Mouse (Mus musculus) MEL (cell line): ENCODE data around the gene Vcp. TPM values are rescaled to one million over a fixed set of nuclear protein-coding genes. Genes with fewer than 3 reads are reported as not detected.

Source experiments
- DNase-seq: peaks from one replicate; pipeline ENCODE4 v3.0.0; 2011; ENCODE audit warnings: low read depth, low spot score
- H3K27ac ChIP-seq: 2 replicates; pipeline ENCODE4 v1.5.1; 2012; ENCODE audit warnings: low read depth, mild to moderate bottlenecking, control low read depth, low read length, moderate library complexity; ENCODE audit not compliant: control insufficient read depth
- H3K27me3 ChIP-seq, 2 experiments: fragments of 150-350 bp in 1 of 2; sonication (generic) in 1 of 2; 2 replicates each; pipeline ENCODE4 v1.6.1; 2012; ENCODE audit warnings: low read length in 2 of 2, mild to moderate bottlenecking in 2 of 2, improper control_type of control experiment in 1 of 2, moderate library complexity in 1 of 2; ENCODE audit not compliant: insufficient read depth in 2 of 2, control insufficient read depth in 1 of 2
- H3K36me3 ChIP-seq, 2 experiments: 2 replicates each; pipeline ENCODE4 v1.6.1; 2012 to 2014; ENCODE audit warnings: low read length in 2 of 2, improper control_type of control experiment in 1 of 2, inconsistent platforms in 1 of 2, mild to moderate bottlenecking in 1 of 2; ENCODE audit not compliant: insufficient read depth in 2 of 2, control insufficient read depth in 1 of 2
- H3K4me1 ChIP-seq, 2 experiments: fragments of 150-350 bp in 1 of 2; sonication (generic) in 1 of 2; 2 replicates each; pipeline ENCODE4 v1.6.1; 2012; ENCODE audit warnings: low read length in 2 of 2, improper control_type of control experiment in 1 of 2, mild to moderate bottlenecking in 1 of 2; ENCODE audit not compliant: insufficient read depth in 2 of 2, control insufficient read depth in 1 of 2
- H3K4me3 ChIP-seq, 2 experiments: fragments of 150-350 bp in 1 of 2; sonication (generic) in 1 of 2; 2 replicates each; pipeline ENCODE4 v1.5.1; 2012; ENCODE audit warnings: low read depth in 2 of 2, low read length in 2 of 2, mild to moderate bottlenecking in 2 of 2, moderate library complexity in 2 of 2, control low read depth in 1 of 2, improper control_type of control experiment in 1 of 2; ENCODE audit not compliant: control insufficient read depth in 1 of 2, insufficient read depth in 1 of 2
- H3K79me2 ChIP-seq: 2 replicates; pipeline ENCODE4 v1.6.1; 2012; ENCODE audit warnings: mild to moderate bottlenecking, low read length, moderate library complexity; ENCODE audit not compliant: control insufficient read depth, poor library complexity, insufficient read depth
- H3K9ac ChIP-seq: 2 replicates; pipeline ENCODE4 v1.6.1; 2012; ENCODE audit warnings: low read depth, mild to moderate bottlenecking, control low read depth, low read length, moderate library complexity; ENCODE audit not compliant: control insufficient read depth, poor library complexity, severe bottlenecking
- H3K9me3 ChIP-seq: fragments of 150-350 bp; sonication (generic); replicated peaks from 2 replicates; pipeline ENCODE4 v1.6.1; 2012; ENCODE audit warnings: mild to moderate bottlenecking, low read length, improper control_type of control experiment, moderate library complexity; ENCODE audit not compliant: insufficient read depth
- CHD1 ChIP-seq: IDR thresholded peaks from 2 replicates; pipeline ENCODE4 v1.6.1; 2012; ENCODE audit warnings: low read depth, mild to moderate bottlenecking, inconsistent platforms, low read length, improper control_type of control experiment
- E2F4 ChIP-seq: IDR thresholded peaks from 2 replicates; pipeline ENCODE4 v1.6.1; 2011; ENCODE audit warnings: low read depth, low read length, improper control_type of control experiment, borderline replicate concordance
- EP300 ChIP-seq, 2 experiments: IDR thresholded peaks; 2 replicates each; pipeline ENCODE4 v1.6.1; 2011; ENCODE audit warnings: improper control_type of control experiment in 2 of 2, low read length in 2 of 2, low read depth in 1 of 2, mild to moderate bottlenecking in 1 of 2
- ETS1 ChIP-seq: IDR thresholded peaks from 2 replicates; pipeline ENCODE4 v1.6.1; 2012; ENCODE audit warnings: low read depth, mild to moderate bottlenecking, inconsistent platforms, low read length, improper control_type of control experiment, moderate library complexity
- GABPA ChIP-seq: IDR thresholded peaks from 2 replicates; pipeline ENCODE4 v1.6.1; 2012; ENCODE audit warnings: low read depth, mild to moderate bottlenecking, inconsistent platforms, low read length, improper control_type of control experiment, moderate library complexity
- GATA1 ChIP-seq: IDR thresholded peaks from 2 replicates; pipeline ENCODE4 v1.6.1; 2011; ENCODE audit warnings: low read depth, low read length, improper control_type of control experiment
- HCFC1 ChIP-seq: IDR thresholded peaks from 2 replicates; pipeline ENCODE4 v1.6.1; 2012; ENCODE audit warnings: low read depth, mild to moderate bottlenecking, inconsistent platforms, low read length, improper control_type of control experiment, moderate library complexity
- JUND ChIP-seq: IDR thresholded peaks from 2 replicates; pipeline ENCODE4 v1.6.1; 2011; ENCODE audit warnings: low read depth, mild to moderate bottlenecking, improper control_type of control experiment, low read length
- KAT2A ChIP-seq: conservative IDR thresholded peaks from 2 replicates; pipeline ENCODE4 v1.6.1; 2012; ENCODE audit warnings: low read depth, low read length, improper control_type of control experiment, inconsistent platforms
- MAX ChIP-seq: IDR thresholded peaks from 2 replicates; pipeline ENCODE4 v1.6.1; 2011; ENCODE audit warnings: low read length, improper control_type of control experiment
- MXI1 ChIP-seq: IDR thresholded peaks from 2 replicates; pipeline ENCODE4 v1.6.1; 2011; ENCODE audit warnings: mild to moderate bottlenecking, low read depth, low read length, improper control_type of control experiment
- MYC ChIP-seq: IDR thresholded peaks from 2 replicates; pipeline ENCODE4 v1.6.1; 2011; ENCODE audit warnings: low read depth, mild to moderate bottlenecking, low read length, improper control_type of control experiment, moderate library complexity
- POLR2AphosphoS2 ChIP-seq: IDR thresholded peaks from 2 replicates; pipeline ENCODE4 v1.6.1; 2011; ENCODE audit warnings: low read length, improper control_type of control experiment
- POLR2AphosphoS5 ChIP-seq: IDR thresholded peaks from 2 replicates; pipeline ENCODE4 v1.6.1; 2012; ENCODE audit warnings: low read depth, borderline replicate concordance, mild to moderate bottlenecking, inconsistent platforms, low read length, moderate library complexity, mixed read lengths
- RAD21 ChIP-seq: IDR thresholded peaks from 2 replicates; pipeline ENCODE4 v1.6.1; 2011; ENCODE audit warnings: mild to moderate bottlenecking, low read depth, low read length, improper control_type of control experiment
- RCOR1 ChIP-seq: IDR thresholded peaks from 2 replicates; pipeline ENCODE4 v1.6.1; 2012; ENCODE audit warnings: low read depth, mild to moderate bottlenecking, inconsistent platforms, low read length, improper control_type of control experiment
- SIN3A ChIP-seq: IDR thresholded peaks from 2 replicates; pipeline ENCODE4 v1.6.1; 2012; ENCODE audit warnings: low read length, improper control_type of control experiment, inconsistent platforms
- SMC3 ChIP-seq: IDR thresholded peaks from 2 replicates; pipeline ENCODE4 v1.6.1; 2011; ENCODE audit warnings: low read depth, low read length, improper control_type of control experiment
- TBP ChIP-seq: IDR thresholded peaks from 2 replicates; pipeline ENCODE4 v1.8.0; 2011; ENCODE audit warnings: low read depth, low read length, improper control_type of control experiment
- TCF12 ChIP-seq: IDR thresholded peaks from 2 replicates; pipeline ENCODE4 v1.6.1; 2014; ENCODE audit warnings: low read depth, mild to moderate bottlenecking, inconsistent platforms, low read length, improper control_type of control experiment, moderate library complexity
- UBTF ChIP-seq: IDR thresholded peaks from 2 replicates; pipeline ENCODE4 v1.6.1; 2012; ENCODE audit warnings: low read depth, mild to moderate bottlenecking, inconsistent platforms, low read length, improper control_type of control experiment, moderate library complexity, borderline replicate concordance; ENCODE audit not compliant: insufficient read depth
- USF2 ChIP-seq, 2 experiments: IDR thresholded peaks; 2 replicates each; pipeline ENCODE4 v1.6.1; 2011 to 2012; ENCODE audit warnings: improper control_type of control experiment in 2 of 2, low read length in 2 of 2, borderline replicate concordance in 1 of 2, inconsistent platforms in 1 of 2, low read depth in 1 of 2, mild to moderate bottlenecking in 1 of 2; ENCODE audit not compliant: insufficient read depth in 1 of 2
- ZNF384 ChIP-seq: IDR thresholded peaks from 2 replicates; pipeline ENCODE4 v1.6.1; 2012; ENCODE audit warnings: low read depth, mild to moderate bottlenecking, inconsistent platforms, low read length, improper control_type of control experiment
- polyA plus RNA-seq, 2 experiments: library from polyadenylated mRNA; stranded (reverse) in 1 of 2; unstranded in 1 of 2; fragments of >175 nt in 1 of 2; fragments of >200 nt in 1 of 2; gene quantifications; 2 replicates each; pipeline versions ENCODE4 v1.2.1 to v1.2.4; 2012; ENCODE audit warnings: low replicate concordance in 2 of 2, low read depth in 1 of 2; ENCODE audit not compliant: insufficient read length in 2 of 2, insufficient read depth in 1 of 2, missing spikeins in 1 of 2
- total RNA-seq: library from RNA; depleted of rRNA; stranded (reverse); fragments of 300-350 nt; gene quantifications from 2 replicates; pipeline ENCODE4 v1.2.3, GENCODE M21; 2012

Gene Vcp
- total and polyA plus RNA-seq, 3 experiments, result 264 to 792 (median 420) TPM

- TF ChIP-seq GATA1, result no peak
- TF ChIP-seq CHD1, result no peak
Observed at GRCm38 (mm10) chr4:43040114-43040572, 39.8 kb upstream of the Vcp start (continued).

- Histone ChIP-seq H3K4me3 (peak overlapping the region; percentile 51 to 77), H3K79me2 (no peaks in the 10 kb centered on the region)
- no peak for TF ChIP-seq GABPA
- TF ChIP-seq MYC, result no peak
- no peak for TF ChIP-seq HCFC1
- no peak; the same call in 1 of the 2 replicates for TF ChIP-seq E2F4
- no peak for TF ChIP-seq MXI1
- no peak for TF ChIP-seq GATA1
- TF ChIP-seq UBTF, result no peak
- TF ChIP-seq JUND, result no peak
- TF ChIP-seq TCF12, result no peak
- TF ChIP-seq KAT2A, result no peak
- no peak for TF ChIP-seq SMC3
- TF ChIP-seq MAX, result no peak
- TF ChIP-seq POLR2AphosphoS2, result no peak
- no peak for TF ChIP-seq CHD1
- TF ChIP-seq POLR2AphosphoS5, result no peak
- TF ChIP-seq RCOR1, result no peak
- no peak for TF ChIP-seq RAD21
- TF ChIP-seq, all 39 proteins: peak for 0
- Histone ChIP-seq H3K9me3 (no peaks in the 10 kb centered on the region), H3K4me1 (peaks cover 25 to 48% of the 10 kb centered on the region in 2 experiments), H3K36me3 (peaks cover 0 to 28% of the 10 kb centered on the region in 2 experiments; a peak in 2 of 4 replicates), H3K27ac (peak overlapping the region; percentile 58; the same call in 1 of the 2 replicates), H3K9ac (peak overlapping the region; percentile 44), H3K27me3 (no peaks in the 10 kb centered on the region)
- DNase-seq, result no peak
Observed at GRCm38 (mm10) chr4:43039609-43040008, 39.3 kb upstream of the Vcp start.

- Histone ChIP-seq H3K4me1 (peaks cover 25 to 41% of the 10 kb centered on the region in 2 experiments), H3K36me3 (peaks cover 0 to 26% of the 10 kb centered on the region in 2 experiments; a peak in 2 of 4 replicates), H3K9me3 (no peaks in the 10 kb centered on the region), H3K27me3 (no peaks in the 10 kb centered on the region), H3K4me3 (peak overlapping the region; percentile 51 to 77), H3K27ac (peak overlapping the region; percentile 58), H3K79me2 (no peaks in the 10 kb centered on the region), H3K9ac (peak overlapping the region; percentile 44)
- no peak for TF ChIP-seq USF2 (IDR thresholded peaks at IDR 0.05; ENCODE audit: borderline replicate concordance in 1 of 2, insufficient read depth in 1 of 2, low read depth in 1 of 2, low read length in 2 of 2)
- TF ChIP-seq SIN3A, result peak; percentile 41
- TF ChIP-seq TCF12, result 0 out of 2 replicates have a peak, but pooled peaks have one; percentile 3
- TF ChIP-seq HCFC1, result peak; percentile 83
- peak; percentile 47; the same call in 1 of the 2 replicates for TF ChIP-seq KAT2A
- TF ChIP-seq TBP, result no peak
- peak; percentile 88 for TF ChIP-seq ZNF384
- no peak for TF ChIP-seq MYC
- peak; percentile 64; the same call in 1 of the 2 replicates for TF ChIP-seq ETS1
- TF ChIP-seq EP300 (IDR thresholded peaks at IDR 0.05; ENCODE audit: low read depth in 1 of 2, low read length in 2 of 2), result 0 out of 4 replicates have a peak, but pooled peaks of 1 of the 2 experiments have one; percentile 5
- peak; percentile 62 for DNase-seq
Observed at GRCm38 (mm10) chr4:43038567-43039495, 38.5 kb upstream of the Vcp start.
